Mouse (Mus musculus) thymus, adult 2 months (tissue): ENCODE measurements around the gene Tmem131. TPM values are rescaled to one million over a fixed set of nuclear protein-coding genes. Genes with fewer than 3 reads are reported as not detected.

Experiments used
- DNase-seq: peaks from one replicate; pipeline ENCODE4 v3.0.0; 2021
- H3K27ac ChIP-seq: fragments of 200-500 bp; 2 replicates; pipeline ENCODE4 v1.5.1; 2012; ENCODE audit warnings: low read length, control low read depth; ENCODE audit not compliant: control insufficient read depth, insufficient read depth
- H3K27me3 ChIP-seq: fragments of 200-500 bp; 2 replicates; pipeline ENCODE4 v1.6.1; 2012; ENCODE audit warnings: mild to moderate bottlenecking, low read length, moderate library complexity, mixed read lengths; ENCODE audit not compliant: control insufficient read depth, insufficient read depth
- H3K36me3 ChIP-seq: fragments of 200-500 bp; 2 replicates; pipeline ENCODE4 v1.6.1; 2012; ENCODE audit warnings: mild to moderate bottlenecking, low read length, moderate library complexity; ENCODE audit not compliant: control insufficient read depth, insufficient read depth
- H3K4me1 ChIP-seq: fragments of 200-500 bp; replicated peaks from 2 replicates; pipeline ENCODE4 v1.6.1; 2012; ENCODE audit warnings: low read length; ENCODE audit not compliant: control insufficient read depth, insufficient read depth
- H3K4me3 ChIP-seq: fragments of 200-500 bp; 2 replicates; pipeline ENCODE4 v1.5.1; 2012; ENCODE audit warnings: mild to moderate bottlenecking, low read length, control low read depth, moderate library complexity; ENCODE audit not compliant: control insufficient read depth, insufficient read depth
- CTCF ChIP-seq: fragments of 200-500 bp; IDR thresholded peaks from 2 replicates; pipeline ENCODE4 v1.5.1; 2012; ENCODE audit warnings: mild to moderate bottlenecking, control low read depth, low read length, moderate library complexity, borderline replicate concordance; ENCODE audit not compliant: control insufficient read depth, poor library complexity, insufficient read depth; ENCODE audit errors: extremely low read depth
- POLR2A ChIP-seq: fragments of 200-500 bp; IDR thresholded peaks from 2 replicates; pipeline ENCODE4 v1.6.1; 2012; ENCODE audit warnings: mild to moderate bottlenecking, low read length, control low read depth, moderate library complexity; ENCODE audit not compliant: control insufficient read depth, poor library complexity, insufficient read depth; ENCODE audit errors: extremely low read depth
- WGBS: fragments of 180-500 bp; shearing (Covaris S2); methylation state at CpG from one replicate; pipeline ENCODE4 v1.1.7; 2018; 5-methylcytosine and 5-hydroxymethylcytosine counted together
- polyA plus RNA-seq: library from polyadenylated mRNA; depleted of rRNA; stranded (reverse); fragments of >200 nt; gene quantifications from 2 replicates; pipeline ENCODE4 v1.2.3, GENCODE M21; 2012; rRNA removed

Gene Tmem131
- polyA plus RNA-seq = 51.1 and 62.0 TPM in 2 replicates

GRCm38 (mm10) chr1:36943653-36944052 lies at the start of gene Tmem131:
Gene Tmem131, minus strand, starts transcription at chr1:36943666.
- DNase-seq = no peak
- Histone ChIP-seq H3K36me3 (no peaks in the 10 kb centered on the region), H3K27me3 (no peaks in the 10 kb centered on the region), H3K4me1 (0 out of 2 replicates have a peak, but pooled peaks cover 4% of the 10 kb centered on the region), H3K27ac (no peak within 1 kb of the TSS), H3K4me3 (no peak within 1 kb of the TSS)
- no peak for TF ChIP-seq POLR2A
- no peak for TF ChIP-seq CTCF
- WGBS = 94% methylated on average over 5 of the region's 5 CpGs

- Histone ChIP-seq H3K27me3 (no peaks in the 10 kb centered on the region), H3K4me3 (no peak overlapping the region), H3K4me1 (no peaks in the 10 kb centered on the region; the same call in 1 of the 2 replicates), H3K36me3 (no peaks in the 10 kb centered on the region), H3K27ac (no peak overlapping the region)
- TF ChIP-seq CTCF (no peak), POLR2A (no peak)
- no peak for DNase-seq
- WGBS = 83% methylated on average over 6 of the region's 6 CpGs
These were observed 45.1 kb upstream of the Tmem131 start for GRCm38 (mm10) chr1:36988561-36988960.

GRCm38 (mm10) chr1:36988161-36988560 lies 44.7 kb upstream of the Tmem131 start:
- H3K4me3 ChIP-seq = no peak overlapping the region
- H3K27me3 ChIP-seq = no peaks in the 10 kb centered on the region
- H3K36me3 ChIP-seq = no peaks in the 10 kb centered on the region
- no peak overlapping the region for H3K27ac ChIP-seq
- no peak for TF ChIP-seq POLR2A
- no peak for TF ChIP-seq CTCF
- DNase-seq = no peak
- no peaks in the 10 kb centered on the region; the same call in 1 of the 2 replicates for H3K4me1 ChIP-seq
- WGBS = 94% methylated on average over 6 of the region's 6 CpGs

- no peaks in the 10 kb centered on the region for H3K36me3 ChIP-seq
- 78% methylated on average over 10 of the region's 10 CpGs for WGBS
- no peaks in the 10 kb centered on the region for H3K27me3 ChIP-seq
- H3K27ac ChIP-seq = no peak overlapping the region
- H3K4me1 ChIP-seq = no peaks in the 10 kb centered on the region; the same call in 1 of the 2 replicates
- DNase-seq = no peak
- H3K4me3 ChIP-seq = no peak overlapping the region
- TF ChIP-seq POLR2A = no peak
- no peak for TF ChIP-seq CTCF
These were observed 44.0 kb upstream of the Tmem131 start for GRCm38 (mm10) chr1:36987172-36988148.

- WGBS = 91% methylated on average over 14 of the region's 14 CpGs
- Histone ChIP-seq H3K27ac (no peak overlapping the region), H3K36me3 (no peaks in the 10 kb centered on the region), H3K27me3 (no peaks in the 10 kb centered on the region), H3K4me1 (no peaks in the 10 kb centered on the region; the same call in 1 of the 2 replicates), H3K4me3 (no peak overlapping the region)
- TF ChIP-seq CTCF = no peak
- no peak for TF ChIP-seq POLR2A
- no peak for DNase-seq
These were observed 43.1 kb upstream of the Tmem131 start for GRCm38 (mm10) chr1:36986396-36987160.

- no peak for TF ChIP-seq CTCF
- TF ChIP-seq POLR2A = no peak
These were observed 42.4 kb upstream of the Tmem131 start for GRCm38 (mm10) chr1:36985896-36986295.

More at GRCm38 (mm10) chr1:36985896-36986295, 42.4 kb upstream of the Tmem131 start:
- no peaks in the 10 kb centered on the region; the same call in 1 of the 2 replicates for H3K4me1 ChIP-seq
- no peak overlapping the region for H3K4me3 ChIP-seq
- no peak for DNase-seq
- 92% methylated on average over 6 of the region's 6 CpGs for WGBS
- H3K27ac ChIP-seq = no peak overlapping the region
- H3K27me3 ChIP-seq = no peaks in the 10 kb centered on the region
- no peaks in the 10 kb centered on the region for H3K36me3 ChIP-seq
